Mouse (Mus musculus): Measurements from ENCODE around the gene Irak2. TPM values are rescaled to one million over a fixed set of nuclear protein-coding genes. Genes with fewer than 3 reads are reported as not detected.

Irak2 gene
- total RNA-seq (2014; fragmentation: Nextera tagmentation): 18.6 and 21.6 TPM in 2 replicates
- total RNA-seq (2017): 30.4 and 37.3 TPM in 2 replicates

DNA sequence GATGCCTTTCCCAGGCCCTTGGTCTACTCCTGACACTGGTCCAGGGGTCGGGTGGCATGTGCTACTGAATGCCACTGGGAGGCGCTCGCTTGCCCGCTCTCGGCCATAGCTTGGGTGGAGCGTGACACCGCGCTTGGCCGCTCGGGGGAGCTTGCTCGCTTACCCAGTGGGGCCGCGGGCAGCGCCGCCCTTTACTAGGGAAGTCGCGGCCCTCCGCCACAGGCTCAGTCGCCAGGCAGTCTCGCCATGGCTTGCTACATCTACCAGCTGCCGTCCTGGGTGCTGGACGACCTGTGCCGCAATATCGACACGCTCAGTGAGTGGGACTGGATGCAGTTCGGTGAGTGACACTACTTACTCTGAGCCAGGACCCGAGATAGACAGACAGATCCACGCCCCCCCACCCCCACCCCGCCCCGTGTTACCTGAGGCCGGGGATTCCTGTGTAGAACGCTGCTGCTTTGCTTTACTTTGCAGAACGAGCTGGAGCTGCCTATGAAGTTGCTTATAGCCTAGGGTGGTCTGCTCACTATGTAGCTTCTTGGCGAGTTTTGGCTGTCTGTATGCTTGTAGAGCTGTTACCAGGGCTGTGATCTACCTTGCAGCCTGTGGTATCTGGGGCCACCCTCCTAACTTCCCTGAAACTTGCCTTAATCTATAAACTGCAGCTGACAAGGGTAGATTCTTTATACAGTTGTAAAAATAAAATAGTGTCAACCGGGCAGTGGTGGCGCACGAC is at the start of gene Irak2:
TSS of gene Irak2 (plus strand) at position 166 of the 739 bp plus-strand sequence.
- ATAC-seq (replicated peaks; ENCODE audit: low FRiP score, low TSS enrichment, poor library complexity, severe bottlenecking): peak; percentile 96

DNA sequence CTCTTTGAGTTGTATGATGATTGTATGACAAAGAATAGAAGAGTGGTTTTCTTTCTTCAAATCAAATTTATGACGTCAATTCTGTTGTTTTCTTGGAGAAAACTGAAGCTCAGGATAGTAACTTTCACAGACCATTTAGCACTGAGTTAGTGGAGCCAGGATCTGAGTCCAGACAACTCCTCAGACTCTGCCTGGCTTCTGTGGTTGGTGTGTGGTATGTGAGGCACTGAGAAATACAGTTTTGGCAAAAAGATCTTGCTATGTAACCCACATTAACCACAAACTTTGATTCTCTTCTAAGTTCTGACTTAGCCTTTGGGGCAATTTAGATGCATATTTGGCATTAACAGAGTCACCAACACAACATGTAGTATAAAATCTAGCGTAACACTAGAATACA is 45.6 kb upstream of the Irak2 start:
- ATAC-seq (replicated peaks; ENCODE audit: low FRiP score, low TSS enrichment, poor library complexity, severe bottlenecking): no peak

- no peak for ATAC-seq (replicated peaks; ENCODE audit: low FRiP score, low TSS enrichment, poor library complexity, severe bottlenecking)
Measured at GRCm38 (mm10) chr6:113597945-113598344, 40.3 kb upstream of the Irak2 start.

GRCm38 (mm10) chr6:113599833-113600232 is 38.4 kb upstream of the Irak2 start:
- no peak for ATAC-seq (replicated peaks; ENCODE audit: low FRiP score, low TSS enrichment, poor library complexity, severe bottlenecking)

GRCm38 (mm10) chr6:113600543-113601139 is 37.6 kb upstream of the Irak2 start, which contains the start of gene Fancd2os:
Fancd2os (minus strand) TSS chr6:113600715.
- ATAC-seq (replicated peaks; ENCODE audit: low FRiP score, low TSS enrichment, poor library complexity, severe bottlenecking): no peak

GRCm38 (mm10) chr6:113602821-113603220 is 35.4 kb upstream of the Irak2 start:
- peak; percentile 47 for ATAC-seq (replicated peaks; ENCODE audit: low FRiP score, low TSS enrichment, poor library complexity, severe bottlenecking)

DNA sequence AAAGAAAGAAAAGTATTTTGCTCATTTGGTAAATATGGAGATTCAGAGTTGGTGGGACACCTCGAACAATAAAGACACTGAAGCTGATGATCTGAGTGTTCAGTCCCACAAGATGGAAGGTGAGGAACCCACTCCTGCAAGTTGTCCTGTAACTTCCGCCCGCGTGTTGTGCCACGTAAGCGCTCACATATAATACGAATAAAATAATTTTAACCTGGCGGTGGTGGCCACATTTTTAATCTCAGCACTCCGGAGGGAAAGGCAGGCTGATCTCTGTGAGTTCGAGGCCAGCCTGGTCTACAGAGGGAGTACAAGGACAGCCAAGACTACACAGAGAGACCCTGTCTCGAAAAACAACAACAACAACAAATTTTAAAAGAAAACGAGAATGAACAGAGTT is 34.3 kb upstream of the Irak2 start:
- ATAC-seq (replicated peaks; ENCODE audit: low FRiP score, low TSS enrichment, poor library complexity, severe bottlenecking): no peak

- peak; percentile 80 for ATAC-seq (replicated peaks; ENCODE audit: low FRiP score, low TSS enrichment, poor library complexity, severe bottlenecking)
Measured at GRCm38 (mm10) chr6:113604432-113605223, 33.6 kb upstream of the Irak2 start, which contains the start of gene Brk1. Brk1 (plus strand) TSS chr6:113604772.

GRCm38 (mm10) chr6:113605224-113605545 is 33.1 kb upstream of the Irak2 start:
- ATAC-seq (replicated peaks; ENCODE audit: low FRiP score, low TSS enrichment, poor library complexity, severe bottlenecking): 0 out of 2 replicates have a peak, but pooled peaks have one; percentile 6

DNA sequence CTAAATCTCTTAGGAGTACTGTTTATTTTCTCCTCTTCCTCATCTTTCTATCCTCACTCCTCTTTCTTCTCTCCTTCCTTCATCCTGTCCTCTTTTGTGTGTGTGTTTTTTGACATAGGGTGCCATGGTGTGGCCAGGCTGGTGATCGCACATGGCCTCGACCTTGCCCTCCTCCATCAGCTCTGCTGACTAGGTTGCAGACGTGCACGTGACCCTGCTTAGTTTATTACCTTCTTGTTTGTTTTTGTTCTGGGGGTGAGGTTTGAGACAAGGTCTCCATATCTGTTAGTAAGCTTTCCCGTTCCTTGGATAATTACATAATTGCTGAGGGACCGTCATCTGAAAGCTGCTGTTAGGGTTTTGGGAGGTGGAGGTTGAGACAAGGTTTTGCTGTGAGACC is 29.4 kb upstream of the Irak2 start:
- no peak for ATAC-seq (replicated peaks; ENCODE audit: low FRiP score, low TSS enrichment, poor library complexity, severe bottlenecking)

GRCm38 (mm10) chr6:113609293-113609692 is 29.0 kb upstream of the Irak2 start:
- no peak for ATAC-seq (replicated peaks; ENCODE audit: low FRiP score, low TSS enrichment, poor library complexity, severe bottlenecking)

GRCm38 (mm10) chr6:113612258-113612969 is 25.9 kb upstream of the Irak2 start:
- no peak for ATAC-seq (replicated peaks; ENCODE audit: low FRiP score, low TSS enrichment, poor library complexity, severe bottlenecking)

GRCm38 (mm10) chr6:113614152-113614551 is 24.1 kb upstream of the Irak2 start:
- no peak for ATAC-seq (replicated peaks; ENCODE audit: low FRiP score, low TSS enrichment, poor library complexity, severe bottlenecking)

DNA sequence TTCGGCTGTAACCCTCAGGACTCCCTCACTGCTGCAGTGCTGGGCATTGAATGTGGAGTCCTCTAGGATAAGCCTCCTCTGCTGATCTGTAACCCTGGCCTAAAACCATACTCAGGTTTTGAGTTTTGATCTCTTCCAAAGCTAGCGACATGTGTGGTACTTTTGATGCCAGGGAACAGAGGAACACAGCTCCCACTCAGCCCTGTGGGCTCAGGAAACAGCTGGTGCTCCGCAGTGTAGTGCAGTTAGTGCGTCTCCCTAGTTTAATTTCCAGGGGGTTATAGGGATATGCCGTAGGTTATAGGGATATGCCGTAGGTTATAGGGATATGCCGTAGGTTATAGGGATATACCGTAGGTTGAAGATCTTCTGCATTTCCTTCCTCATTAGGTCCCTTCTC is 23.3 kb upstream of the Irak2 start:
- no peak for ATAC-seq (replicated peaks; ENCODE audit: low FRiP score, low TSS enrichment, poor library complexity, severe bottlenecking)

GRCm38 (mm10) chr6:113615489-113615888 is 22.8 kb upstream of the Irak2 start:
- no peak for ATAC-seq (replicated peaks; ENCODE audit: low FRiP score, low TSS enrichment, poor library complexity, severe bottlenecking)

- no peak for ATAC-seq (replicated peaks; ENCODE audit: low FRiP score, low TSS enrichment, poor library complexity, severe bottlenecking)
Measured at GRCm38 (mm10) chr6:113623386-113623785, 14.9 kb upstream of the Irak2 start.

- peak; percentile 74 for ATAC-seq (replicated peaks; ENCODE audit: low FRiP score, low TSS enrichment, poor library complexity, severe bottlenecking)
Measured at GRCm38 (mm10) chr6:113623941-113624751, 14.1 kb upstream of the Irak2 start, which contains the start of gene Vhl. Vhl (plus strand) TSS chr6:113623959.

GRCm38 (mm10) chr6:113624989-113625770 is 13.1 kb upstream of the Irak2 start:
- ATAC-seq (replicated peaks; ENCODE audit: low FRiP score, low TSS enrichment, poor library complexity, severe bottlenecking): no peak

Data from megakaryocyte-erythroid progenitor cell, adult 5-6 weeks (primary cell).